Mouse (Mus musculus): ENCODE measurements at regions not wholly inside any gene's neighbourhood (a gene's known extent, or its start where the extent isn't known, plus 50 kb on each side); places are given as distances from the start of the nearest gene placed in this dataset.

GRCm38 (mm10) chr8:6775103-6775502, 1670.0 kb upstream of the Slc10a2 start:
- H3K4me1 ChIP-seq (ENCODE audit: control insufficient read depth in 1 of 2, insufficient read depth in 2 of 2), result no peaks in the 10 kb centered on the region
- no peak overlapping the region for H3K4me2 ChIP-seq (ENCODE audit: insufficient read depth, low read depth, poor library complexity, severe bottlenecking)
- H3K36me3 ChIP-seq (replicated peaks in 1 of 2; ENCODE audit: control insufficient read depth in 1 of 2, insufficient read depth in 1 of 2, low read length in 1 of 2), result no peaks in the 10 kb centered on the region
- H3K4me3 ChIP-seq (replicated peaks in 1 of 3; ENCODE audit: low read depth in 2 of 3, low read length in 2 of 3, poor library complexity in 1 of 3), result no peak overlapping the region
- TF ChIP-seq UBTF (IDR thresholded peaks at IDR 0.05; ENCODE audit: low read depth, low read length) (no peak), E2F4 (IDR thresholded peaks at IDR 0.05; ENCODE audit: insufficient replicate concordance, low read depth, low read length) (no peak), MAFK (IDR thresholded peaks at IDR 0.05; ENCODE audit: insufficient replicate concordance, low read length) (no peak), RAD21 (IDR thresholded peaks at IDR 0.05; ENCODE audit: low read depth, low read length) (no peak), USF1 (IDR thresholded peaks at IDR 0.05; ENCODE audit: low read depth, low read length) (no peak), PAX5 (IDR thresholded peaks at IDR 0.05; ENCODE audit: low read length) (no peak), JUND (conservative IDR thresholded peaks at IDR 0.05; ENCODE audit: low read depth, low read length) (no peak), SIN3A (IDR thresholded peaks at IDR 0.05; ENCODE audit: low read length) (no peak), RCOR1 (conservative IDR thresholded peaks at IDR 0.05; ENCODE audit: low read depth, low read length) (no peak), EP300 (IDR thresholded peaks at IDR 0.05; ENCODE audit: low read length) (no peak), CTCF (conservative IDR thresholded peaks at IDR 0.05 in 1 of 2, IDR thresholded peaks at IDR 0.05 in 1 of 2; ENCODE audit: low read depth in 2 of 2, low read length in 2 of 2) (no peak), ZNF384 (IDR thresholded peaks at IDR 0.05; ENCODE audit: low read depth, low read length) (no peak), KAT2A (IDR thresholded peaks at IDR 0.05; ENCODE audit: insufficient replicate concordance, low read length) (no peak), USF2 (conservative IDR thresholded peaks at IDR 0.05; ENCODE audit: low read depth, low read length) (no peak)
- in situ Hi-C loops (cut with MboI; ENCODE audit: low pct_ligation_motif_present, low pct_unique_long_range_greater_than_20kb, low sequenced_read_pairs), result no loop called here
- dilution Hi-C loops (cut with MboI; ENCODE audit: extremely low pct_ligation_motif_present, extremely low pct_unique_long_range_greater_than_20kb, low sequenced_read_pairs), result no loop called here
- H3K9ac ChIP-seq (ENCODE audit: insufficient read depth, low read depth), result no peak overlapping the region
- no peaks in the 10 kb centered on the region for H3K79me2 ChIP-seq (replicated peaks; ENCODE audit: control insufficient read depth, extremely low read depth, insufficient read depth, poor library complexity, severe bottlenecking)
- H3K9me3 ChIP-seq (replicated peaks; ENCODE audit: low read length), result peaks cover 6% of the 10 kb centered on the region
- DNase-seq (ENCODE audit: extremely low read depth), result no peak
- H3K27ac ChIP-seq (ENCODE audit: insufficient read depth, low read depth), result no peak overlapping the region
- H3K27me3 ChIP-seq (replicated peaks), result no peaks in the 10 kb centered on the region

DNA sequence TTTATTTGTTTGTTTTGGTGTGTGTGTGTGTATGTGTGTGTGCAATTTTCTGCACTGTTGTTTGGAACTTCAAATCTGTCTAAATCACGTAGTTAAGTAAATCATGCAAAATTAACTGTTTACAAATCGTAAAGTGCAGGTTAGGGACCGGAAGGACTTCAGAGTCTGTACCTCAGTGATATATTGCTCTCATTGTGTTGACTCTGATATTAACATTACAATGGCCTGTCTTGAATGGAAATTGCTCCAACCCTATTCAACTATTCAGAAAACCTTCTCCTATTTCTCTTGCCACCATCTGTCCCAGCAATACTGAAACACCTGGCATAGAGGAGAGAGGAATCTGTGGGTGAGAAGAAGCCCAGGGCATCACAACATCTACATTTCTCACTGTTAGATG, 1624.4 kb upstream of the Slc10a2 start:
- Histone ChIP-seq H3K4me2 (ENCODE audit: insufficient read depth, low read depth, poor library complexity, severe bottlenecking) (no peak overlapping the region), H3K4me3 (replicated peaks in 1 of 3; ENCODE audit: low read depth in 2 of 3, low read length in 2 of 3, poor library complexity in 1 of 3) (no peak overlapping the region), H3K4me1 (ENCODE audit: control insufficient read depth in 1 of 2, insufficient read depth in 2 of 2) (no peaks in the 10 kb centered on the region), H3K27ac (ENCODE audit: insufficient read depth, low read depth) (no peak overlapping the region), H3K79me2 (replicated peaks; ENCODE audit: control insufficient read depth, extremely low read depth, insufficient read depth, poor library complexity, severe bottlenecking) (no peaks in the 10 kb centered on the region), H3K27me3 (replicated peaks) (no peaks in the 10 kb centered on the region), H3K9me3 (replicated peaks; ENCODE audit: low read length) (peaks cover 28% of the 10 kb centered on the region), H3K9ac (ENCODE audit: insufficient read depth, low read depth) (no peak overlapping the region), H3K36me3 (replicated peaks in 1 of 2; ENCODE audit: control insufficient read depth in 1 of 2, insufficient read depth in 1 of 2, low read length in 1 of 2) (no peaks in the 10 kb centered on the region)
- DNase-seq (ENCODE audit: extremely low read depth), result no peak
- TF ChIP-seq JUN (IDR thresholded peaks at IDR 0.05; ENCODE audit: insufficient read depth, low read depth, low read length), result no peak
- no peak for TF ChIP-seq IRF4 (IDR thresholded peaks at IDR 0.05; ENCODE audit: low read depth, low read length)
- TF ChIP-seq JUND (conservative IDR thresholded peaks at IDR 0.05; ENCODE audit: low read depth, low read length), result no peak
- TF ChIP-seq MEF2A (IDR thresholded peaks at IDR 0.05; ENCODE audit: borderline replicate concordance, low read depth, low read length), result no peak
- TF ChIP-seq POLR2AphosphoS2 (IDR thresholded peaks at IDR 0.05; ENCODE audit: low read depth, low read length), result no peak
- no peak for TF ChIP-seq USF1 (IDR thresholded peaks at IDR 0.05; ENCODE audit: low read depth, low read length)
- in situ Hi-C loops (cut with MboI; ENCODE audit: low pct_ligation_motif_present, low pct_unique_long_range_greater_than_20kb, low sequenced_read_pairs), result no loop called here
- dilution Hi-C loops (cut with MboI; ENCODE audit: extremely low pct_ligation_motif_present, extremely low pct_unique_long_range_greater_than_20kb, low sequenced_read_pairs), result no loop called here
